Mouse (Mus musculus) ES-Bruce4 (cell line): ENCODE data around the gene Hoxb9. TPM values are rescaled to one million over a fixed set of nuclear protein-coding genes. Genes with fewer than 3 reads are reported as not detected.

Source experiments
- H3K27ac ChIP-seq: 2 replicates; pipeline ENCODE4 v1.5.1; 2012; ENCODE audit warnings: low read length, inconsistent platforms; ENCODE audit not compliant: insufficient read depth
- H3K27me3 ChIP-seq: 2 replicates; pipeline ENCODE4 v1.6.1; 2012; ENCODE audit warnings: mild to moderate bottlenecking, low read length, inconsistent platforms; ENCODE audit not compliant: control insufficient read depth, poor library complexity, insufficient read depth, severe bottlenecking
- H3K36me3 ChIP-seq: 2 replicates; pipeline ENCODE4 v1.6.1; 2012; ENCODE audit warnings: inconsistent platforms, mild to moderate bottlenecking, low read length, moderate library complexity; ENCODE audit not compliant: control insufficient read depth, poor library complexity, insufficient read depth, severe bottlenecking
- H3K4me1 ChIP-seq: one replicate; pipeline ENCODE4 v1.8.1; 2011; ENCODE audit warnings: low read length; ENCODE audit not compliant: control insufficient read depth, insufficient read depth
- H3K4me3 ChIP-seq: 2 replicates; pipeline ENCODE4 v1.5.1; 2011; ENCODE audit warnings: low read depth, mild to moderate bottlenecking, low read length
- H3K9ac ChIP-seq: 2 replicates; pipeline ENCODE4 v1.6.1; 2012; ENCODE audit warnings: low read depth, mild to moderate bottlenecking, inconsistent platforms; ENCODE audit not compliant: poor library complexity, severe bottlenecking
- H3K9me3 ChIP-seq: replicated peaks from 2 replicates; pipeline ENCODE4 v1.6.1; 2012; ENCODE audit warnings: mild to moderate bottlenecking, low read length, inconsistent platforms; ENCODE audit not compliant: control insufficient read depth, poor library complexity, insufficient read depth, severe bottlenecking
- CTCF ChIP-seq: IDR thresholded peaks from one replicate; pipeline ENCODE4 v1.8.1; 2011; ENCODE audit warnings: low read depth, low read length
- EP300 ChIP-seq: IDR thresholded peaks from 2 replicates; pipeline ENCODE4 v1.6.1; 2011; ENCODE audit warnings: low read depth, low read length; ENCODE audit not compliant: insufficient read depth
- POLR2A ChIP-seq: IDR thresholded peaks from one replicate; pipeline ENCODE4 v1.8.1; 2011; ENCODE audit warnings: low read length; ENCODE audit not compliant: insufficient read depth
- polyA plus RNA-seq: library from polyadenylated mRNA; stranded (reverse); fragments of >200 nt; gene quantifications from 2 replicates; pipeline ENCODE4 v1.2.4, GENCODE M21; 2011; ENCODE audit warnings: low read depth; ENCODE audit not compliant: missing spikeins, insufficient read depth, insufficient read length

Gene Hoxb9
- polyA plus RNA-seq, 1 experiment, result 1.5 TPM

DNA sequence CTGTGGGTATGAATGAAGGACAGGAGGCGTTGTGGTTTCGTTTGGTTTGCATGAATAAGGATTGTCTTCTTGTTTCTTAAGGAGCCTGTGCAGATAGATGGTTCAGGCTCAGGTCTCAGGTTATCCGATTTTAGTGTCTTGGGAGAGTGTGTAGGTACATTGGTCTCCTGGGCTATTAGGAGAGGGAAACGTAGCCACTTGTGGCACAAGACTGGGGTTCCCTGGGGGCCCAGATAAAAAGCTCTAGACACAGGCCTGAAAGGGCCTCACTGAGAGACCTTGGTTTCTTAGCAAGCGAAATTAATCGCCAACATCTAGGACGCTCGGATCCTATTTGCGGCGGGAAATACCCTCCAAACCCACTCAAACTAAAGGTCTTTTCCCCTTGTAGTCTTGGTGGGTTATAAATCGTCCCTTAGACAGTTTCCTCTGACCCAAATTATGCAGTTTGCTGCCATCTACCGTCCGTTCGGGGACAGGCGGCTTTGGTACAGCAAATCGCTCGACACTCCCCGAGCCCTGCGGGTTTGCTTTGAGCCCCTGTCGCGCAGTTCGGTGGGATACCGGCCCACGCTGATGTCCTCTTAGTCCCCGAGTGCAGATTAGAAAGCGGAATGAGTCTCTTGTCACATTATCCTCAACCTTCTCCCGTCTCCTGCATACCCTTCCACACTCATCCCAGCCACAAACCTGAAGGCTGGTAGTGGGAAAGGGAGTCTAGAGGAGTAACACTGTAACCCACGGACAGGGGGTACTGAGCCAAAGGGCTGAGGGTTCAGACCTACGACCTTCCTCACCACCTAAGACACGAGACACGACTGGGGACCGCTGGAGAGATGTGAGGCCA lies 23.2 kb downstream of the Hoxb9 start:
- Histone ChIP-seq H3K9ac (no peak overlapping the region), H3K4me3 (no peak overlapping the region), H3K36me3 (no peaks in the 10 kb centered on the region), H3K27me3 (peaks cover 79% of the 10 kb centered on the region), H3K27ac (no peak overlapping the region), H3K4me1 (no peaks in the 10 kb centered on the region), H3K9me3 (no peaks in the 10 kb centered on the region)
- TF ChIP-seq EP300 (no peak), CTCF (peak; percentile 70)

DNA sequence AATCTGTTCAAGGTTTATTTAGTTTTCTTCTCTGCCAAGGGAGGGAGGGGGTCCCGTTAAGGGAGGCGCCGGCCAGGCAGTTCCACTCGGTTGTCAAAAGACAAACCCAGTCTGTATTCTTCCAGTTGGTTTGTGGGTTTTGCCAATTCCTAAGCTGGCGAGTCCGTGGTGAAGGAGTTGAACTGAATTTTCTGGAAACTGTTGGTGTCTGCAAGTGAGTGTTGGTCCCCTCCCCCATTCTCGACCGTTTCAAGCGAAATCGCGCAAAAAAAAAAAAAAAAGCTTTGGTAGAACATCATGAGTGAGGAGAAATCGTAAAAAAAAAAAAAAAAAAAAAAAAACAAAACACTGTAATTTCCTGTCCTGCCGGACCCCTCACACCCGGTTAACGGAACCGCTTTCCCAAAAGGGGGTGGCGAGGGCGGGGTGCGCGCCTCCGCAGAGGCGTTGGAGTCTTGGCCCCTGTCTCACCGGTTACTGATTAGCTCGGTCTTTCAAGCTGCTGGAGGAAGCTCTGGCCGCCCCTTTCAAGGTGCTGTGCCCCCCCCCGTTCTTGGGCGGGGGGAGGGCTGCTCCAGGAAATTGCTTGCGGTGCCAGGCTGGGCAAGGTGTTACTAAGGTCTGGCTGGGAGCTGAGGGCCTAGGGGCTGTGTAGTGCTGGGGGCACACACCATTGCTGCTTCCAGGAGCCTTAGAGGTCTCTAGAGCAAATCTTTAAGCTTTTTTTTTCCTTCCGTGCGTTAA lies 24.0 kb downstream of the Hoxb9 start:
- no peak overlapping the region for H3K27ac ChIP-seq
- H3K9ac ChIP-seq, result no peak overlapping the region

DNA sequence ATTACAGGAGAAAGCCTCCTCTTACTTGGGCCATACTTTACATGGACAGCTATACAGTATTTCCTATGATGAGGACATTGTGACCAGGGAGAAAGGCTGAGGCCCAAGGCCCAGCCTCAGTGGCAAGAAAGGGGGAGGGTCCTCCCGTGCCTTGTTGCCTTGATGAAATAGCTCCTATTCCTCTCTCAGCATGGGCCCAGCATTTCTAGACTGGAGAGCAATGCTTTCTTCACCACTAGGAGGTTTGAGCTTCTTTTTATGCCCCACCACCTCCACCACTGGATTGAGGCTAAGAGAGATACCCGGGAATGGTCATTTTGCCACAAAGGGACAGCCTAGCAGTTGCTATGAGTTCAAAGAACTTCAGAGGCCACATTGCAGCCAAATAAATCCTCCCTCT lies 25.7 kb downstream of the Hoxb9 start:
- Histone ChIP-seq H3K9ac (no peak overlapping the region), H3K9me3 (no peaks in the 10 kb centered on the region), H3K4me3 (no peak overlapping the region), H3K4me1 (no peaks in the 10 kb centered on the region), H3K27me3 (peaks cover 86% of the 10 kb centered on the region), H3K27ac (no peak overlapping the region), H3K36me3 (no peaks in the 10 kb centered on the region)
- TF ChIP-seq CTCF, result no peak
- no peak for TF ChIP-seq POLR2A
- TF ChIP-seq EP300, result no peak

More for the DNA sequence above, 24.0 kb downstream of the Hoxb9 start:
- Histone ChIP-seq H3K9me3 (no peaks in the 10 kb centered on the region), H3K4me1 (no peaks in the 10 kb centered on the region), H3K27me3 (peaks cover 81% of the 10 kb centered on the region), H3K36me3 (no peaks in the 10 kb centered on the region), H3K4me3 (no peak overlapping the region)
- no peak for TF ChIP-seq CTCF

DNA sequence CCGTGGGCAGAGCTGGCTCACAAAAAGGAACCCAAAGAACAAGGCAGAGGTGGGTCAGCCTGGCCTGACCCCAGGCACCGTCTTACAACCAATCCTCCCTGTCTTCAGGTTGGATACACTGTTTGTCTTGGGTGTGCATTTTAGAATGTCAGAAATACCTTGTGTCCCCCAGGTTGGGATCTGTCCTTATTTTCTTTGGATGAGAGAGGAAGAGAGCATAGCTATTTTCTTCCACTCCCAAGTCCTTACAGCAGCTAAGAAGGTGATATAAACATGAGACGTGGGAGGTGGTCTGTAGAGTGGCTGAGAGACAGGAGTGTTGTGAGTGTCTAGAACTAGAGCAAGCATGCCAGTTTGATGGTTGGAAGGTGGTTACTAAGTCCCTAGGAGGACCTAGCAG lies 26.2 kb downstream of the Hoxb9 start:
- H3K27ac ChIP-seq, result no peak overlapping the region
- H3K36me3 ChIP-seq, result no peaks in the 10 kb centered on the region
- H3K9me3 ChIP-seq, result no peaks in the 10 kb centered on the region
- TF ChIP-seq CTCF (no peak), EP300 (no peak), POLR2A (no peak)
- H3K9ac ChIP-seq, result no peak overlapping the region
- H3K4me1 ChIP-seq, result no peaks in the 10 kb centered on the region
- peaks cover 86% of the 10 kb centered on the region for H3K27me3 ChIP-seq
- no peak overlapping the region for H3K4me3 ChIP-seq

DNA sequence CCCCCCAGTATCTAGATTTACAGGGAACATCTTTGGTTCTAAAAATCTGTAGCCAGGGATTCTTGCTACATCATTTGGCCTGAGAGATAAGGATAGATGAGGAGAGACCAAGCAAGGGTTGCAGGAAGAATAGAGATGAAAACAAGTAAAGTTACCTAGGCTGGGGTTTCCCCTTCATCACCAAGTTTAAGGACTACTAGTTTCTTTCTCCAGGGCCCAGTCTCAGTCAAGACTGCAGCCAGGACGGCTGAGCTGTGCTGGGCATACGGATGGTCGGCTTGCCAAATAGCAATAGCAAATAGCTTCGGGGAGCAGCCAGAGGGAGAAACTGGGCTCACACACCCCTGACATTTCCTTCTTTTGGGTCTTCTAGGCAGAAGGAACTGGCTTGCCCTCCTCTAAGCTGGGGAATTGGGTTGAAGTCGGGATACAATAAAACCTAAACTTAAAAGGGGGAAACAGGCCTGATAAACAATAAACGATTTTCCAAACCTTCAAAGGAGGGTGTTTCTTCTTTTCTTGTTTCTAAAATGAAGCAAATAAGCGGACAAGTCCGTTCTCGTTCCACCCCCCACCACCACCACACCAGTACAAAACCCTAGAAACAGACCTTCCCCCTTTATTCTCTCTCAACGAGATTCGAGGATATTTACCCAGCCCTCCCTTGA lies 26.8 kb downstream of the Hoxb9 start:
- H3K9me3 ChIP-seq, result no peaks in the 10 kb centered on the region
- H3K27me3 ChIP-seq, result peaks cover 82% of the 10 kb centered on the region
- H3K9ac ChIP-seq, result no peak overlapping the region
- H3K27ac ChIP-seq, result no peak overlapping the region
- no peak overlapping the region for H3K4me3 ChIP-seq
- TF ChIP-seq CTCF, result no peak
- TF ChIP-seq POLR2A, result no peak
- TF ChIP-seq EP300, result no peak
- H3K4me1 ChIP-seq, result no peaks in the 10 kb centered on the region
- no peaks in the 10 kb centered on the region for H3K36me3 ChIP-seq
